Mouse (Mus musculus): Measurements from ENCODE around the gene Magoh.
A peak's percentile ranks its signal among the peaks of the same experiment; 100 is the strongest.

The Magoh gene

DNA sequence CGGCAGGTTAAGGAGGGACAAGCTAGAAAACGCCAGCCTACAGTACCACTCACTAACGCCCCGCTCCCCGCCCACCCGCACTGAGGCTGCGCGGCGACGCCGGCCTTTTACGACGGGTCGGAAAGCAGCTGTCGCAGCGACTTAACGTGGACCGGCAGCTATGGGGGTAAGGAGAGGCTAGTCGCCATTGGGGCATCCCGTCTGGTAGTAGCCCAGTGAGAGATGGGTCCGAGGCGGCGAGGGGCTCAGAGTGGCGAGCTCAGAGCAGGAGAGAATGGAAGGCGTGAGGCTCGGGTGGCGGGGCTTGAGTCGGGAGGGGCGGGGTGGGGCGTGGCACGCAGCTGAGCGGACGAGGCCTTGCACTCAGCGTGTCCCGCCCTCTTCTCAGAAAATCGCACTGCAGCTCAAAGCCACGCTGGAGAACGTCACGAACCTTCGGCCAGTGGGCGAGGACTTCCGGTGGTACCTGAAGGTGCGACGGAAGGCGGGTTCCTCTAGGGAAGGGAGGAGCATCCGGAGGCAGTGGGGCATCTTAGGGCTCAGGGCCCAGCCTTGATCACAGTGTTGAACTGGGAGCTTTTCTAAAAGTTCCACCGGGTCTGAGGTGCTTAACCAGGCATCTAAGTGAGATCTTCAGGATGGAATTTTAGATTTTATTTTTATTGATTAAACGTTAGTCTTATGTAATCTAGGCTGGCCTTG is 10.3 kb downstream of the Magoh start, which contains the start of gene 0610037L13Rik:
Gene 0610037L13Rik, plus strand, starts transcription at position 83 of the 702 bp plus-strand sequence.
- DNase-seq (ENCODE audit: low spot score in 2 of 2), result peak; percentile 76 to 84

DNA sequence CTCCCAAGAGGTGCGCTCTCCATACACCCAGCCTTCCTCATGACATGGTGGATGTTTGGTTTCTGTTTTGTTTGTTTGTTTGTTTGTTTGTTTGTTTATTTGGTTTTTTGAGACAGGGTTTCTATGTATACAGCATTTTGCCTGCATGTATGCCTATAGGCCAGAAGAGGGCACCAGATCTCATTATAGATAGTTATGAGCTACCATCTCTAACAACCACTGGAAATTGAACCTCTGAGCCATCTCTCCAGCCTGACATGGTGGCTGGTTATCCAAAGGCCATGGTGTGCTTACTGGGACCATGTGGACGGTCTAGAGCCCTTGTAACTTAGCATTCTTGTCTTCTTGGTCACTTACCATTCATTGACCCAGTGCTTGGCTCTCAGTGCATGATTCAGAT is 13.1 kb downstream of the Magoh start:
- no peak for DNase-seq (ENCODE audit: low spot score in 2 of 2)

DNA sequence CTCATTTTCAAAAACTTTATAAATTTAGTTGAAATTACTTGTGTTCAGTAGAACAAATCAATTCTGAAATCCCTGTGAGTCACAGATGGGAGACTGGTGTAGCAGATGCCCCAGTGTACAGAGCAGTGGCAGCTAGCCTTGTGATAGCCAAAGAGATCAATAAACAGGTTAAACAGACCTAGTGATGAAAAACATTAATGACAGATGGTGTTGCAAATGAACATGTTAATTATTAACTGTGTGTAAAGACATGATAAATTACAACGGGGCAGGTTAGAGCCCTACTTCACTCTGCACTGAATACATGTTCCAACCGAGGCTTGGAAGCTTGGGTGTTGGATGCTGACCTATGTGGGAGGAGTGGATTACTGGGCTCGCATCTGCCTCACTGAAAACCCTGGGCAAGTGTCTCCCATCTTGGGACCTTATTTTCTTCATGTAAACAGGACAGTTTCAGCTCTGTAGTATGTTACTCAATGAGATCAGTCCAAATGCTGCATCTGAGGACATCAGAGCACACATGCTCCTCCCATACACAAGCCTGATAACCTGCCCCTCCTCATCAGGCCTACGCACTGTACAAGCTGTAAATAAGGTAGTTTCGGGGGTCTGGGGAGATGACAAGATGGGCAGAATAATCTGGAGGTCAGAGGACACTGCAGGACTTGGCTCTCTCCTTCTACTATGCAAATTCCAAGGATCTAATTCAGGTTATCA is 19.8 kb downstream of the Magoh start:
- DNase-seq (ENCODE audit: low spot score in 2 of 2), result no peak

DNA sequence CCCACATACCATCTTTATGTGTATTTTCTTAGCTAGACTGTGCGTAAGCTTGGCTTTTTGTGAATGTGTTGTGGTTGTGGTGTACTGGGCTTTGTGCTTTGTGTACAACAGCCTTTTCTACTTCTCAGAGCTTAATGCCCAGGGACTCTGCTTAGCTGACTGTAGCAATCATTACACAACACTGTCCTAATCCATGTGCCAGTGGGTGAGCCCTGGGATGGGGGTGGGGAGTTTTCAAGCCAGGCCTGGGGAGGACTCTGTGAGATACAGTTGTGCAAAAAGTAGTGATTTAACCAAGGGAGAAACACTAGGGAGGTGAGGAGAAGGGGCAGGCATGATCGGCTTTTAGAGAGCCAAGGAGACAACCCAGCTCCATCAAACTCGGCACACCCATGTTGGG is 20.7 kb downstream of the Magoh start:
- DNase-seq (ENCODE audit: low spot score in 2 of 2), result no peak

DNA sequence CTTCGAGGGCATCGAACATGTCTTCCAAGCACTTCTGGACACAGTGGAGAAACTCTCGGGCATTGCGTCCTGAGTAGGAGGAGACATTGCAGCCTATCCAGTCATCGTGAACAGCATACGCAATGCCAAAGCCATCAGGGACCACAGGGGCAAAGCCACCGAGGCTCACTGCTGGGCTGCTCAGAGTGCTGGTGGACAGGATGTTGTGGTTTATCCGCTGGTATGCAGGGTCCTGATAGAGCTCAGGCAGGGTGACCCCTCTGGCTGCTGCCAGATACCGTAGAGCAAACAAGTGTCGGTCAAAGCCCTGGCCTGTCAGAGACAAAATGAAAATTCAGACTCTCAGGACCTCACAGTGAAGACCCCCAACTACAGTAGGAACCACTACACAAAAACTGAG is 24.7 kb downstream of the Magoh start:
- no peak for DNase-seq (ENCODE audit: low spot score in 2 of 2)

DNA sequence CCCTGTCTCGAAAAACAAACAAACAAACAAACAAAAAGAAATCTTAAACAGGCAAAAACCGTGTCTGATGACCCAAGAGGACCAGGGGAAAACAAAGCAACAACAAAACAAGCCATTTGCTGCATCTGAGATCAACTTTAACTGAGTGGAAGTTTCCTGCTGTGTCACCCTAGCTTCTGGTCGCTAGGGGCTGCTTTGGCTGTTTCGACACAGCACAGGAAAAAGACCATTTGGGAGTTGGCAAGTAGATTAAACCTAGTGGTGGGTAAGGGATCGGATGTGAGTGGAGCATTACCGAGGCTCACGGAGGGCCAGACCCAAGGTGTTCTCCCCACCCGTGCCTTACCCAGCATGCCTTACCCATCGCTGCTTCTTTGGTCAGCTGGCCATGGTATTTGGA is 27.0 kb downstream of the Magoh start:
- no peak for DNase-seq (ENCODE audit: low spot score in 2 of 2)

DNA sequence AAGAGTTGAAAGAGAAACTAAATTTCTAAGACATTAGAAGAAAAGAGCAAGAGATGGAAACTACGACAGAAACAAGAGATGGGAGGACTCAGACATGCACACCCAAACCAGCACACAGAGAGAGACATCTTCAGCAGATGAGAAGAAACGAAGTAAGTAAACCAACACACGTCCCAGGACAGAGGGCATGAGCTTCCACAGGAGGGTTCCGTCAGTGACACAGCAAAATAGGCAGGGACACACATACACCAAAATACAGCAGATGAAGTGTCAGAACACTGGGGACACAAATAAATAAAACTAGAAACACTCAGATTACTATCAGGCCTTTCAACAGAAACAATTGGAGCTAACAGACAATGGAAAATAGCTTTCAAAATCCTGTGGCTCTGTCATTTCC is 30.5 kb downstream of the Magoh start:
- DNase-seq (ENCODE audit: low spot score in 2 of 2), result no peak

DNA sequence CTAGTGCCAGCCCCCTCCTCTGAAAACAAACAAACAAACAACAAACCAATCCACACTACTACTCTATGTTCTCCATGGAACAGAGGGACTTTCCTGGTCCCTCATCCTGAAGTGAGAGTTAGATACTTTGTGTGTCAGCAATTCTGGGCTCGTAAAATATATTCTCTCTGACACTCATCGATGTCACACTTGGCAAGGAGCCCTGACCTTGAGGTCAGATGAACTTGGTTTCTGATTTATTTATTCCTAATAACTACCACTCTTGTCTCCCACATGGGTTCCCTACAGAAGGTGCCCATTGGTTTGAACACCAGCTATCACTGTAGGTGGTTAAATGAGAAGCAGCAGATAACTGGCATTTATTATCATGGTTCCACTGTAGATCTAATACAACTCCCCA is 40.8 kb downstream of the Magoh start:
- no peak for DNase-seq (ENCODE audit: low spot score in 2 of 2)

DNA sequence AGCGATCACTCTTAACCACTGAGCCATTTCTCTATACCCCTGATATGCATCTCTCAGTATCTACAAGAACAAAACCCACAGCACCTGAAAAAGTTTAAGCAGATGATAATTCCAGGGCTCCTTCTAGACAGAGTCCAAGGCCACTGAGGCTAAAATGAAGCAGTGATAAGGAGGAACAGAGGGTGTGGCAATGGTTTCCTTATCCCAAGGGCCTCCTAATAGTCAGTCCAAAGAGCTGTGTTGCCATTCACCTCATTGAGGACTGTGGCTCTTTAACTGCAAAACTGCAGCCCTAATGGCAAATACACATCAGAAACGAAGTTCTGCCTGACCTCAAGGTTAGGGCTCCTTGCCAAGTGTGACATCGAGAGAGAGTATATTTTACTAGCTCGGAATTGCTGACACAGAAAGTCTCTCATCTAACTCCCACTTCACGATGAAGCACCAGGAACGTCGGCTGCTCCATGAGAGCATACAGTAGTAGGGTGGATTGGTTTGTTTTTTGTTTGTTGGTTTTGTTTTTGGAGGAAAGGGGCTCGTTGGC is 41.7 kb downstream of the Magoh start:
- no peak for DNase-seq (ENCODE audit: low spot score in 2 of 2)

DNA sequence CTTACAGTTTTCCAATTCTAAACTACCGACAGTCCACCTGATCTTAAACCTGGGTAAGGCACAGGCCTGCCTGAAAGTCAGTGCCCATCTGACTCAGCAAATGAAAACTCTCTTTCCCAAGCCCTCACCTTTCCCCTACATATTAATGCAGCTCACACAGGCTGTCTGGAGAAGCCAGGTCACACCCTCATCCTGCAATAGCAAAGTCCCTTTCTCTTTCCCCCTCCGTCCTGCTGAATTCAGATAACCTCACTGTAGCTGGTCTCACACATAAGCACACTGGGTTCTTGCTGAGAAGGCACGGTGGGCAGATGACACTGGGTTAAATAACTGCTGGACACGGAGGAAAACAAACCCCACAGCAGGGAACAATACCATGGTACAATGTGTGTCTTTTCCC is 42.4 kb downstream of the Magoh start:
- no peak for DNase-seq (ENCODE audit: low spot score in 2 of 2)

DNA sequence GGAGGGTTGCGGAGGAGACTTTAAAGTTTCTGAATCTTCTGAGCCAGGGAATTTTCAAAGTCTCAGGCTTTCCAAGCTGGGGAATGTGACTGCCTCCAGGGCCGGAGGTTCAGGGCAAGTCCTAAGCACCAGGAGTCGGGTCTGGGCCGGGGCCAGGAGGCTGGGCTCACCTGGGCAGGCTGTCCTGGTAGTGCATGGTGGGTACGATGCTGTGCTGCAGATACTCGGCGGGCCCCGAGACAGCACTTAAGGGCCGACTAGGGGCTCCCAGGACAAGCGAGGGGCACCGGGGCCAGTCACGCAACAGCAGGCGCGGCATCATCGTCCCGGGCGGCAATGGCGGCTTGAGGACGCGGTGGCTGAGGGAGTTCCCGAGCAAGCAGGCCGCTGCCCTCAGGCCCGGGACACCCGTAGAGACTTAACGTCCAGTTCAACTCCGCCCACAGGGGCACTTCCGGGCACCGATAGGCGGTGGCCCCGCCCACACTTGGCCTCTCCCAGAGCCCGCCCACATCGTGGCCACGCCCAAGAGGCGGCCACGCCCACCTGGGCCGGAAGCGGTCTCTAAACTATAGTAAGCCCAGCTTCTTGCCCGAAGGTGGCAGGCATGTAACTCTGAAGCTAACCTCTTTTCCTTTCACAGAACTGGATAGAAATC is 43.7 kb downstream of the Magoh start, which contains the start of gene Cpt2:
Gene Cpt2, minus strand, starts transcription at position 466 of the 658 bp plus-strand sequence.
- peak; percentile 90 to 93 for DNase-seq (ENCODE audit: low spot score in 2 of 2)

DNA sequence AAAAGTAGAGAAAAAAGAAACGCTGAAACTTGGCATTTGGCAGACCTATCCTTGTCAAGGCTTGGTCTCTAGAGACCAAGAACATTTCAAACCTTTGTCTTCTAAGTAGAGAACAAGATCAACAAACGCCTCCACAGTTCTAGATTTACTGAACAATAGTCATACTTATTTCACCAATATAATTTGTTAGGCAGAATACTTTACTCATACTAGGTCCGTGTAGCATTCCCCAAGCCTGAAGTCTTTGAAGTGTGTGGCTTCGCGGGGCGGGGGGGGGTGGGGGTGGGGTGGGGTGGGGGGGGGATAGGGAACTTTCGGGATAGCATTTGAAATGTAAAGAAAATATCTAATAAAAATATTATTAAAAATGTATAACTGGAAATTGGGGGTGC is 44.2 kb downstream of the Magoh start:
- no peak for DNase-seq (ENCODE audit: low spot score in 2 of 2)

DNA sequence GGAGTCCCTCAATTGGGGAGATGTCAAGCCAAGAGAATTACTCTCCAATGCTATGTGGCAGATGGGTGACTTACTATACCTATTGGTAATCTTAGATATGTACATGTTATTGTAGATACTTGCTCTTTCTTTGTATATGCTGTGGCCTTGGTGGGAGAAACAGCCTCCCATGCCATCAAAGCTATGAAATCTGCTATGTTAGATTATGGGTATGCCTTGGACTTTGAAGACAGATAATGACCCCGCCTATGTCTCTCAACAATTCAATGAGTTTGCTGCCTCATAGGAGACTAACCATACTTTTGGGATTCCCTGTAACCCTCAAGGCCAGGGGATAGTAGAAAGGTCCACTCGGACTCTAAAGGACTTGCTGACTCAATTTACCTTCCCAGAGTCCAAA is 48.7 kb downstream of the Magoh start:
- no peak for DNase-seq (ENCODE audit: low spot score in 2 of 2)

DNA sequence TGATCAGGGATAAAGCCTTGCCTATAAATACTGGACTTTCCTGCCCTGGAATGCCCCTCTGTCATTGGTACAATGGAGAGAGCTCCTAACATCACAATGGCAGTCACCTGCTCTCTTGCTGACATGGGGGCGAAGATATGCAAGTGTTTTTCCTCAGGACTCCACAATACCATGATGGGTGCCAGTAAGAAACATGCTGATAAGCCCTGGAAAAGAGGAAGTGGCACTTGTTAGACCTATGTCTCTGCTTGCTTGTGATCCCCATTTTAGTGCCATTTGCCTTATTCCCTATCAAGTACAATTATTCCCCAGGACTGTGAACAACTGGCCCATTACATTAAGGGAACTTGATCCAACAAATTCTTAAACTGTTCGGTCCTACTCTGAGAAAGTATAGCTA is 49.2 kb downstream of the Magoh start:
- DNase-seq (ENCODE audit: low spot score in 2 of 2), result no peak

DNA sequence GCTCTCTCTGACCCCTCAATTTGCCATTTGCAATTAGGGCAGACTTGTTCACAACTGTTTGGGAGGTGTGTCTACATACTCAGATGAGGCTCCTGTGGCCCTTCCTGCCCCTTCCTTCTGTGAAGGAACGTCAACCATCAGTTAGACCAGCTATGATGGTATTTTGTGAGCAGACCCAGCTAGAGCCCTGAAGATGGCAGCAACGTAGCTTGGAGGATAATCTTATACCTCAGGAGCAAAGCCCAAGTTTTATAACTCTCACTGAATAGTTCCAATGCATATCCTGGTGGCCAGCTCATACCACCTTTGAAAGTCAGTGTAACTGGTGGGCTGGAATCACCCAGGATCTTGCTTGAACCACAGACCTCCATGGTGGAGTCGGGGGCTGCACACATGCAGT is 51.9 kb downstream of the Magoh start:
- no peak for DNase-seq (ENCODE audit: low spot score in 2 of 2)

DNA sequence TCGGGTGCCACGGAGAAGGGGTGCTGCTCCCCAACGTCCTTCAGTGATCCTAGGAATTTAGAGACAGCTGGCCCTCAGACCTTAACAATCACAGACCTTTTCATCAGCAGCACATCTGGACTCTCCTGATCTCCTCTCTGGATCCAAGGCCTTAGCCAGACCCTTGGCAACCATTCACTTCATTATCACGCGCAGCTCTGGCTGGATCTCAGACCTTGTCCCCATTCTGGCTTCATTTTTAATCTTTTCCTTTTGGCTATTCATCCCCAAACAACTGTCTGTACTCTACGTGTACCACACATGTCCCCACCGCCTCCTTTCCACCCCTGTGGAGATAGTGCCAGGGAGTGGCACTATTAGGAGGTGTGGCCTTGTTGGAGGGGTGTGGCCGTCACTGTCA is 53.7 kb downstream of the Magoh start:
- DNase-seq (ENCODE audit: low spot score in 2 of 2), result no peak

DNA sequence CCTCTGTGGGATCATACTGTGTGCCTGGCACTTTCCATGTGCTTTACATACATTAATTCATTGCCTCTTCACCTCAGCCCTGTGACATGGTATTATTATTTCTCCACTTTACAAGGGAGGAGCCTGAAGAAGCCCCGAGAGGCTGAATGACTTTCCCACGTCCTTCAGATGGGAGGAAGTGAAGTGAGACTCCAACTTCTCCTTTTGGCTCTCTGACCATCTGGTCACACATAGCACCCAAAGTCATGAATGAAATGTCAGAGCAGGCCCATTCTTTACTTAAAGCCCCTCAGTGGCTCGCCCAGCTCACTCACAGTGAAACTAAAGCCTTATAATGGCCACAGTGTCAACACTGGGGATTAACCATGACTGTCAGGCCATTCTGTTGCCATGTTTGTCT is 55.7 kb downstream of the Magoh start:
- DNase-seq (ENCODE audit: low spot score in 2 of 2), result no peak

Measured in spleen, postnatal 14 days (tissue).